Mouse (Mus musculus): ENCODE measurements around the gene Foxp2.

Foxp2 gene

GRCm38 (mm10) chr6:15101548-15101947 is 200.4 kb downstream of the Foxp2 start:
- DNase-seq (ENCODE audit: low read depth, low spot score): no peak

- no peak for DNase-seq (ENCODE audit: low read depth, low spot score)
These were observed 219.8 kb downstream of the Foxp2 start for GRCm38 (mm10) chr6:15120916-15121315.

GRCm38 (mm10) chr6:15121339-15121738 is 220.2 kb downstream of the Foxp2 start:
- no peak for DNase-seq (ENCODE audit: low read depth, low spot score)

- no peak for DNase-seq (ENCODE audit: low read depth, low spot score)
These were observed 229.0 kb downstream of the Foxp2 start for GRCm38 (mm10) chr6:15130142-15130541.

GRCm38 (mm10) chr6:15142094-15142493 is 240.9 kb downstream of the Foxp2 start:
- DNase-seq (ENCODE audit: low read depth, low spot score): no peak

GRCm38 (mm10) chr6:15151619-15152018 is 250.5 kb downstream of the Foxp2 start:
- no peak for DNase-seq (ENCODE audit: low read depth, low spot score)

GRCm38 (mm10) chr6:15163508-15164053 is 262.4 kb downstream of the Foxp2 start:
- peak; percentile 7 for DNase-seq (ENCODE audit: low read depth, low spot score)

GRCm38 (mm10) chr6:15176754-15177153 is 275.6 kb downstream of the Foxp2 start:
- DNase-seq (ENCODE audit: low read depth, low spot score): no peak

- no peak for DNase-seq (ENCODE audit: low read depth, low spot score)
These were observed 291.7 kb downstream of the Foxp2 start for GRCm38 (mm10) chr6:15192877-15193276.

- no peak for DNase-seq (ENCODE audit: low read depth, low spot score)
These were observed 341.2 kb downstream of the Foxp2 start for GRCm38 (mm10) chr6:15242176-15242942.

- DNase-seq (ENCODE audit: low read depth, low spot score): no peak
These were observed 356.2 kb downstream of the Foxp2 start for GRCm38 (mm10) chr6:15257393-15257792.

GRCm38 (mm10) chr6:15257893-15258292 is 356.7 kb downstream of the Foxp2 start:
- no peak for DNase-seq (ENCODE audit: low read depth, low spot score)

GRCm38 (mm10) chr6:15268136-15268535 is 367.0 kb downstream of the Foxp2 start:
- no peak for DNase-seq (ENCODE audit: low read depth, low spot score)

GRCm38 (mm10) chr6:15285213-15285612 is 384.1 kb downstream of the Foxp2 start:
- no peak for DNase-seq (ENCODE audit: low read depth, low spot score)

- DNase-seq (ENCODE audit: low read depth, low spot score): no peak
These were observed 392.9 kb downstream of the Foxp2 start for GRCm38 (mm10) chr6:15294081-15294480.

GRCm38 (mm10) chr6:15299279-15299678 is 398.1 kb downstream of the Foxp2 start:
- no peak for DNase-seq (ENCODE audit: low read depth, low spot score)

- no peak for DNase-seq (ENCODE audit: low read depth, low spot score)
These were observed 409.5 kb downstream of the Foxp2 start for GRCm38 (mm10) chr6:15310671-15311070.

GRCm38 (mm10) chr6:15316948-15317347 is 415.8 kb downstream of the Foxp2 start:
- no peak for DNase-seq (ENCODE audit: low read depth, low spot score)

- DNase-seq (ENCODE audit: low read depth, low spot score): no peak
These were observed 417.2 kb downstream of the Foxp2 start for GRCm38 (mm10) chr6:15318343-15318742.

GRCm38 (mm10) chr6:15321551-15321974 is 420.4 kb downstream of the Foxp2 start:
- no peak for DNase-seq (ENCODE audit: low read depth, low spot score)

GRCm38 (mm10) chr6:15323099-15323498 is 421.9 kb downstream of the Foxp2 start:
- no peak for DNase-seq (ENCODE audit: low read depth, low spot score)

GRCm38 (mm10) chr6:15347705-15348104 is 446.6 kb downstream of the Foxp2 start:
- no peak for DNase-seq (ENCODE audit: low read depth, low spot score)

GRCm38 (mm10) chr6:15355852-15356251 is 454.7 kb downstream of the Foxp2 start:
- no peak for DNase-seq (ENCODE audit: low read depth, low spot score)

All from WW6 (cell line).